Mouse (Mus musculus) forebrain, embryonic 10.5 days (tissue): ENCODE measurements around the gene Myo9b. TPM values are rescaled to one million over a fixed set of nuclear protein-coding genes. Genes with fewer than 3 reads are reported as not detected.
"Not testable (repeated sequence)": the region's sequence is repeated elsewhere in the genome, so short reads cannot be mapped to it uniquely, and the experiment has no call there.

ENCODE experiments used
- DNase-seq: peaks from one replicate; pipeline ENCODE4 v3.0.0-alpha.2; 2017; ENCODE audit warnings: low spot score; ENCODE audit errors: extremely low spot score
- H3K27ac ChIP-seq: fragments of 300-500 bp; sonication (generic); 2 replicates; pipeline ENCODE4 v1.5.1; 2016; ENCODE audit warnings: mild to moderate bottlenecking
- H3K27me3 ChIP-seq: fragments of 300-500 bp; sonication (generic); 2 replicates; pipeline ENCODE4 v1.6.1; 2016; ENCODE audit warnings: mild to moderate bottlenecking; ENCODE audit not compliant: poor library complexity, severe bottlenecking
- H3K36me3 ChIP-seq: fragments of 300-500 bp; sonication (generic); replicated peaks from 2 replicates; pipeline ENCODE4 v1.6.1; 2016; ENCODE audit warnings: mild to moderate bottlenecking, moderate library complexity
- H3K4me1 ChIP-seq: fragments of 300-500 bp; sonication (generic); 2 replicates; pipeline ENCODE4 v1.6.1; 2016
- H3K4me3 ChIP-seq: fragments of 300-500 bp; sonication (generic); 2 replicates; pipeline ENCODE4 v1.5.1; 2016; ENCODE audit warnings: mild to moderate bottlenecking, moderate library complexity
- H3K9me3 ChIP-seq: fragments of 300-500 bp; sonication (generic); 2 replicates; pipeline ENCODE4 v1.6.1; 2016; ENCODE audit warnings: mild to moderate bottlenecking, moderate library complexity
- WGBS: fragments of 180-500 bp; shearing (Covaris S2); methylation state at CpG from one replicate; pipeline ENCODE4 v1.1.7; 2016; 5-methylcytosine and 5-hydroxymethylcytosine counted together
- polyA plus RNA-seq: library from polyadenylated mRNA; unstranded; fragments of >200 nt; fragmentation: Nextera tagmentation; extraction: Ambion mirVana; gene quantifications from 2 replicates; pipeline ENCODE4 v1.2.1, GENCODE M21; 2016

Myo9b gene
- 26.0 and 28.0 TPM in 2 replicates for polyA plus RNA-seq

GRCm38 (mm10) chr8:71272286-71273150, at the start of gene Myo9b, which contains the start of gene Haus8:
TSS of gene Myo9b (plus strand) at chr8:71272714.
TSS of gene Haus8 (minus strand) at chr8:71272934.
- H3K27me3 ChIP-seq: no peaks in the 10 kb centered on the region
- peak within 1 kb of the TSS; percentile 90 for H3K27ac ChIP-seq
- DNase-seq: peak; percentile 95
- H3K36me3 ChIP-seq: peaks cover 21% of the 10 kb centered on the region
- no peaks in the 10 kb centered on the region for H3K9me3 ChIP-seq
- peak within 1 kb of the TSS; percentile 94 for H3K4me3 ChIP-seq
- WGBS: under 1% methylated on average over 83 of the region's 84 CpGs
- peaks cover 27% of the 10 kb centered on the region for H3K4me1 ChIP-seq

DNA sequence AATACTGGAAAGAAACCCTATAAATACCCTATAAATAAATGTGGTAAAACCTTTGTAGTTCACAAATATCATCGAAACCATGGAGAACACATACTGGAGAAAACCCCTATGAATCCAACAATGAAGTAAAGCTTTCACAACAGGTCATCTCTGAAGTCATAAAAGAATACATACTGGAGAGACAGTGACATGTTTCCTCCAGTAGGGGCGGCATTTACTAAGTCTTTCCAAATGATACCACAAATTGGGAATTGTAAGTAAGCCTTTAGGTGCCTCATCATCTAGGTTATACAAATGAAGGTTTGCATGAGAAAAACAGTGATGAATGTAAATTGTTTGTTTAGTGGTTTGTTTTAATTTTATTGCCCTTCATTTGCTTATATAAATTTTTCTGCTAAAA, 48.0 kb upstream of the Myo9b start:
- Histone ChIP-seq H3K9me3 (no peaks in the 10 kb centered on the region), H3K27me3 (no peaks in the 10 kb centered on the region), H3K36me3 (no peaks in the 10 kb centered on the region), H3K27ac (no peak overlapping the region), H3K4me1 (no peaks in the 10 kb centered on the region), H3K4me3 (no peak overlapping the region)
- 56% methylated on average over 2 of the region's 2 CpGs for WGBS
- DNase-seq: no peak

DNA sequence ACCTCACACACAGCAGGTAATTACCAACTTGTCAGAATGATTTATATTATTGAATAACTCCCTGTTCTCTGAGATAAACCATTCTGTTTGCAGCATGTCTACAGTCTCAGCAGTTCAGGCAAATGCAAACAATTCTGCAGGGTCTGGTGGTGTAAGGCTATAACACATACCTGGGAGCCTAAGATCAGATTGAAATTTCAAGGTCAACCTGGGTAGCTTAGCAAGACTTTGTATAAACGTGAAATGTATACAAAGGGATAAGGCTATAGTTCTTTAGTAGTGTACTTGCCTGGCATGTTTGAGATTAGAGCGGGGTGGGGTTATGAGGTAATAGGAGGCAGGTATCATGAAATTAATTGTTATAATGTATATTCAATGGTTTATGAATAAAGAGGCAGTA, 29.8 kb upstream of the Myo9b start:
- Histone ChIP-seq H3K4me3 (no peak overlapping the region), H3K9me3 (no peaks in the 10 kb centered on the region), H3K4me1 (no peaks in the 10 kb centered on the region), H3K27me3 (no peaks in the 10 kb centered on the region), H3K36me3 (peaks cover 4% of the 10 kb centered on the region; the same call in 1 of the 2 replicates), H3K27ac (no peak overlapping the region)
- DNase-seq: no peak
- 81% methylated on average over 2 of the region's 2 CpGs for WGBS

DNA sequence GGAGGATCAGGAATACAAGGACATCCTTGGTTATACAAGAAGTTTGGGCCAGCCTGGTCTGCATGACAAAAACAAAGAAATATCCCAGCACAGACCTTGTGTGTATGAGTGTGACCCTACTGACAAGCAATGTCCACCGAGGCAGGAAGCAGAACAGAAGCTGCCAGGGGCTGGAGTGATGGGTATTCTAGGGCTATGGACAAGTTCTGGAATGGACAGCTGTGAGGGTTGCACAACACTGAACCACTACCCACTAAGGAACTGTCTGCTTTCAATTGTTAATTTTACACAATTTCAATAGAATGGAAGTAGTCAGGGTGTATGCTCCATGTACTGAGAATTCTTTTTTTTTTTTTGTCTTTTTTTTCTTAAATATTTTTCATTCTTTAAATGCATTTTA, 24.3 kb upstream of the Myo9b start:
- Histone ChIP-seq H3K4me3 (no peak overlapping the region), H3K27ac (no peak overlapping the region), H3K4me1 (no peaks in the 10 kb centered on the region), H3K27me3 (no peaks in the 10 kb centered on the region), H3K9me3 (no peaks in the 10 kb centered on the region), H3K36me3 (peaks cover 34% of the 10 kb centered on the region)
- WGBS: 100% methylated on average over 1 of the region's 1 CpGs
- no peak for DNase-seq

- Histone ChIP-seq H3K27me3 (no peaks in the 10 kb centered on the region), H3K4me3 (no peak overlapping the region), H3K27ac (no peak overlapping the region), H3K9me3 (no peaks in the 10 kb centered on the region), H3K4me1 (no peaks in the 10 kb centered on the region), H3K36me3 (peaks cover 69% of the 10 kb centered on the region)
- no peak for DNase-seq
- WGBS: 94% methylated on average over 3 of the region's 3 CpGs
Measured at GRCm38 (mm10) chr8:71256545-71257232, 15.8 kb upstream of the Myo9b start.

DNA sequence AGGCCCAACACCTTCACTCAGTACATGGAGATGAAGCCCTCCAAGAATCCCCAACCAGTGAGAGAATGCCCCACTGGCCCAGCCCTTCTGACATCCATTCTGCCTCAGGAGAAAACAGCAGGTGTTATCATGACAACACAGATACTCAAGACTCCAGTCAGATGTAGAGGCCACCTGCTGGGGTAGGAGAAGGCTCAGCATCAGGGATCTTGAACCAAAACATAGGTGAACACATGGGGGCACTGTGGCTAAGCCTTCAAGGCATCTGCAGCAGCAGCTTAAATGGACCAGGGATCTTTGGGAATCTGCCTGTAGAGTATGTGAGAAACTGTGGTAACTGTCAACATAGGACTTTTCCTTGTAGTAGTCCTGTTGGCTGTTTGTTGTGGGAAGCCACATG, 11.3 kb upstream of the Myo9b start:
- no peaks in the 10 kb centered on the region for H3K27me3 ChIP-seq
- no peak for DNase-seq
- H3K9me3 ChIP-seq: peaks cover 6% of the 10 kb centered on the region; the same call in 1 of the 2 replicates
- peaks cover 57% of the 10 kb centered on the region for H3K36me3 ChIP-seq
- no peak overlapping the region for H3K27ac ChIP-seq
- H3K4me3 ChIP-seq: no peak overlapping the region
- no peaks in the 10 kb centered on the region for H3K4me1 ChIP-seq

DNA sequence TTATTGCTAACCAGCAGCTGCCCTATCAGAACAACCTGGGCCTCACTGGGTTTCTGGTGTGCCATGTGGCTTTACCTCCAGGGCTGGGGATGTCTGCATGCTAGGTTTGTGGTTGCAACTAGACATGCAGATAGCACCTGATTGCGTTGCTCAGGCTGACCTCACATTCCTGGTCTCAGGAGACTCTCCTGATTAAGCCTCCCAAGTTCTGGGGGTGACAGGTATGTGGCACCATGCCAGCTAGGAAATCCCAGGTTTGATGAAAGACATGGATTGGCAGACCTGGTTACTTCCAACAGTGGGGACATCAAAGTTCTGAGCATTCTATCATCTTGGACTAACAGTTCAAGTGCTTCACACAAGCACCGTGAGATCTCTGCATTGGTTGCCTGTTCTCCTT, 4.8 kb upstream of the Myo9b start:
- no peaks in the 10 kb centered on the region for H3K9me3 ChIP-seq
- H3K27ac ChIP-seq: no peak overlapping the region
- peaks cover 16% of the 10 kb centered on the region for H3K4me1 ChIP-seq
- H3K4me3 ChIP-seq: no peak overlapping the region
- peaks cover 32% of the 10 kb centered on the region for H3K36me3 ChIP-seq
- no peak for DNase-seq
- H3K27me3 ChIP-seq: no peaks in the 10 kb centered on the region
- 92% methylated on average over 2 of the region's 2 CpGs for WGBS

DNA sequence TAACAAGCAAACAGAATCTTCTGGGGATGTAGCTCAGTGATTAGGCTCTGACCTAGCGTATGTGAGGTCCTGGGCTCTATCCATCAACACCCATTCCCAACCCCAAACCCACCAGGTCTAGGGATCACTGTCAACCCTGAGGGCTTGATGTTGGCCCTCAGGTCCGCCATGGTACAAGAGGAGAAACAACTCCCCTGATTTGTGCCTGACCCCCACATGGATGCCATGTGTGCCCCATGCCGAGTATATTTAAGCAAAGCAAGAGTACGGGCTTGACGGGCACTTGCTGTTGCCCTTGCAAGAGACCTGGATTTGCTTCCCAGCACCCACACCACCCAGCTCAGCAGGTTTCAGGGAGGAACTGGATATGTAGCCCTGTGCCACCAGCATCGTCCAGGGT, 4.2 kb upstream of the Myo9b start:
- H3K9me3 ChIP-seq: not testable (repeated sequence)
- H3K36me3 ChIP-seq: peaks cover 26% of the 10 kb centered on the region
- 94% methylated on average over 6 of the region's 6 CpGs for WGBS

DNA sequence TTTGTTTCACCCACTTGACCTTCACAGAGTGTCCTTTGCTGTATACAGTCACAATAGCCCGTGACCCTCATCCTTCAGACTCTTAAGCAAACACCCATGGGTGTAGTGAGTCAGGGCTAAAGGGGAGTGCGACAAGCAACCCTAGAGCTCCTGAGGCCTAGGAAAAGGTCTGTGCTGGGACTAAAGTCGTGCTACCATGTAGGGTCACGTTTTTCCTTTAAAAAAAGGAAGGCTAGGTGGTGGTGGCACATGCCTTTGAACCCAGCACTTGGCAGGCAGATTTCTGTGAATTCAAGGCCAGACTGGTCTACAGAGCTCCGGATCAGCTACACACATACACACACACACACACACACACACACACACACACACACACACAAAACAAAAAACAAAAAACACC, 884 bp upstream of the Myo9b start:
- Histone ChIP-seq H3K9me3 (no peaks in the 10 kb centered on the region), H3K36me3 (peaks cover 28% of the 10 kb centered on the region), H3K27me3 (no peaks in the 10 kb centered on the region), H3K27ac (peak overlapping the region; percentile 90), H3K4me1 (peaks cover 27% of the 10 kb centered on the region), H3K4me3 (peak overlapping the region; percentile 94)
- DNase-seq: no peak
- WGBS: 28% methylated on average over 5 of the region's 5 CpGs

More for the DNA sequence above, 4.2 kb upstream of the Myo9b start:
- H3K4me3 ChIP-seq, DNase-seq, H3K27me3 ChIP-seq, H3K27ac ChIP-seq: not testable (repeated sequence)
- H3K4me1 ChIP-seq: peaks cover 19% of the 10 kb centered on the region

DNA sequence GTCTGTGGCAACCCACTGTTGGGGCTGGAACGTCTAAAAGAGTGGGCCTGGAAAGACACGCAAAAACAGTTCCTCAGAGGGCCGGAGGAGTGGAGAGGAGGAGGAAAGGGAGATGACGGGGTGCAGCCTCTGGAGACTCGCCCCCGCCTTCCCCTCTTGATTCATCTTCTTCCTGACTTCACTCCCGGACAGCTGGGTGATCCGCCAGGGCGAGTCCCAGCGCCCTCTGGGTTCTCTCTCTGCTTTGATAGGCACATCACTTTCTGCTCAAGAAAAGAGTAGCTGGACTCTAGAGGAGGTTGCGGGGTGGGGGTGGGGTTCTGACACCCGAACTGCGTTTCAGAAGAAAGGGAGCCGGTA, 617 bp downstream of the Myo9b start:
- Histone ChIP-seq H3K27ac (peak overlapping the region; percentile 90), H3K27me3 (no peaks in the 10 kb centered on the region), H3K4me3 (peak overlapping the region; percentile 94), H3K4me1 (peaks cover 27% of the 10 kb centered on the region), H3K9me3 (no peaks in the 10 kb centered on the region), H3K36me3 (peaks cover 18% of the 10 kb centered on the region)
- peak; percentile 31 for DNase-seq
- WGBS: under 1% methylated on average over 14 of the region's 14 CpGs

DNA sequence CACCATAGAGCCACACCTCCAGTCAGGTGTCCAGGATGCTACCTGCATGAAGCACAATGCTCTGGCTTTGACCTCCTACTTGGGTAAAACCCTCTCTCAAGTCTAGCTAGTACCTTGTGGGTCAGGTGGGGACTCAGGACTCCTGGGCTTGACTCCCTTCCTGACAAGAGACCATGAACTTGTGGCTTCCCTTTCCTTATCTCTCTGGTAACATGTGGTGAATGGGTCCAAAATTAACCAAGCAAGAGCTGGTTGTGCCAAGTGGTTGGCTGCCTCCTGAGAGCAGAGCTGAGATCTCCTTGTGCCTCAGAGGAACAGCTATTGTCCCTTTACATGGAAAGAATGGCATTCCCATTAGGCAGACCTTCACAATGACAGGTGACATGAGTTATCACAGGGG, 2.0 kb downstream of the Myo9b start:
- Histone ChIP-seq H3K4me3 (no peak overlapping the region), H3K36me3 (peaks cover 18% of the 10 kb centered on the region), H3K9me3 (no peaks in the 10 kb centered on the region)

GRCm38 (mm10) chr8:71276166-71276565, 3.7 kb downstream of the Myo9b start:
- Histone ChIP-seq H3K27ac (no peak overlapping the region), H3K36me3 (peaks cover 18% of the 10 kb centered on the region), H3K4me3 (no peak overlapping the region), H3K9me3 (no peaks in the 10 kb centered on the region), H3K27me3 (no peaks in the 10 kb centered on the region), H3K4me1 (peaks cover 20% of the 10 kb centered on the region)
- 87% methylated on average over 3 of the region's 3 CpGs for WGBS
- DNase-seq: no peak

More for the DNA sequence above, 2.0 kb downstream of the Myo9b start:
- Histone ChIP-seq H3K27me3 (no peaks in the 10 kb centered on the region), H3K4me1 (peaks cover 27% of the 10 kb centered on the region), H3K27ac (no peak overlapping the region)
- DNase-seq: no peak

DNA sequence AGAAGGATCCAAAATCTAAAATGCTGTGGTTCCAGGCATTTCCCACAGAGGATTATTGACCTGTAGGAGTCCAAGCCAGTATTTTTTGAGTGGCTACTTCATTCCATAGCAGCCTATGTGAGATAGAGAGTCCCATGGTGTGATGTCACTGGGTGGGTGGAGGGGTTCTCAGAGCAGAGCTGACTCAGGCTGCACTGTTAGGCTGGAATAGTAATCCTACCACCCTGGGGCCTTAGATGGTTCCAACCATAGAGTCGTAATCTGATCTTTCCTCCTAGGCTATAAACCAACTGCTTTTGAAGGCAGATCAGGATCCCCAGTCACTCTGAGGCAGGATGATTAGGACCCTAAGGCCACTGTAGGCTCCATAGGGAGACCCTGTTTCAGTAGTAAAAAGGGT, 6.9 kb downstream of the Myo9b start:
- H3K27me3 ChIP-seq, H3K4me3 ChIP-seq, DNase-seq, H3K4me1 ChIP-seq, H3K27ac ChIP-seq, H3K9me3 ChIP-seq: not testable (repeated sequence)
- WGBS: 91% methylated on average over 1 of the region's 1 CpGs
- peaks cover 14% of the 10 kb centered on the region for H3K36me3 ChIP-seq
